Mouse (Mus musculus): Measurements from ENCODE around the gene Eri3. TPM values are rescaled to one million over a fixed set of nuclear protein-coding genes. Genes with fewer than 3 reads are reported as not detected.

The Eri3 gene
- polyA plus RNA-seq, 1 experiment from 2014 or later: 116 TPM

GRCm38 (mm10) chr4:117611814-117612213 is 61.6 kb downstream of the Eri3 start:
- WGBS: 90% methylated on average over 2 of the region's 2 CpGs
- Histone ChIP-seq H3K4me1 (0 out of 2 replicates have a peak, but pooled peaks cover 10% of the 10 kb centered on the region), H3K9me3 (no peaks in the 10 kb centered on the region), H3K27ac (no peak overlapping the region), H3K36me3 (replicated peaks) (peaks cover 94% of the 10 kb centered on the region), H3K27me3 (ENCODE audit: poor library complexity, severe bottlenecking) (no peaks in the 10 kb centered on the region), H3K4me3 (no peak overlapping the region)
- no peak for DNase-seq (ENCODE audit: extremely low spot score, low spot score)

- Histone ChIP-seq H3K27ac (no peak overlapping the region), H3K9me3 (no peaks in the 10 kb centered on the region), H3K36me3 (replicated peaks) (peaks cover 93% of the 10 kb centered on the region), H3K27me3 (ENCODE audit: poor library complexity, severe bottlenecking) (no peaks in the 10 kb centered on the region), H3K4me3 (no peak overlapping the region), H3K4me1 (0 out of 2 replicates have a peak, but pooled peaks cover 10% of the 10 kb centered on the region)
- DNase-seq (ENCODE audit: extremely low spot score, low spot score): no peak
- WGBS: 95% methylated on average over 5 of the region's 5 CpGs
These were observed 62.5 kb downstream of the Eri3 start for GRCm38 (mm10) chr4:117612713-117613112.

GRCm38 (mm10) chr4:117613153-117613773 is 63.1 kb downstream of the Eri3 start:
- WGBS: 94% methylated on average over 4 of the region's 4 CpGs
- Histone ChIP-seq H3K27me3 (ENCODE audit: poor library complexity, severe bottlenecking) (no peaks in the 10 kb centered on the region), H3K27ac (no peak overlapping the region), H3K4me1 (0 out of 2 replicates have a peak, but pooled peaks cover 9% of the 10 kb centered on the region), H3K4me3 (no peak overlapping the region), H3K9me3 (no peaks in the 10 kb centered on the region), H3K36me3 (replicated peaks) (peaks cover 88% of the 10 kb centered on the region)
- DNase-seq (ENCODE audit: extremely low spot score, low spot score): no peak

- H3K27ac ChIP-seq: no peak overlapping the region
- H3K9me3 ChIP-seq: no peaks in the 10 kb centered on the region
- H3K27me3 ChIP-seq (ENCODE audit: poor library complexity, severe bottlenecking): no peaks in the 10 kb centered on the region
- DNase-seq (ENCODE audit: extremely low spot score, low spot score): no peak
- H3K4me1 ChIP-seq: no peaks in the 10 kb centered on the region
- peaks cover 76% of the 10 kb centered on the region for H3K36me3 ChIP-seq (replicated peaks)
- WGBS: 94% methylated on average over 4 of the region's 4 CpGs
- no peak overlapping the region for H3K4me3 ChIP-seq
These were observed 66.4 kb downstream of the Eri3 start for GRCm38 (mm10) chr4:117616600-117616999.

GRCm38 (mm10) chr4:117622270-117622669 is 72.1 kb downstream of the Eri3 start:
- Histone ChIP-seq H3K36me3 (replicated peaks) (peaks cover 57% of the 10 kb centered on the region), H3K4me3 (no peak overlapping the region), H3K27me3 (ENCODE audit: poor library complexity, severe bottlenecking) (no peaks in the 10 kb centered on the region), H3K27ac (no peak overlapping the region), H3K9me3 (no peaks in the 10 kb centered on the region), H3K4me1 (peaks cover 15% of the 10 kb centered on the region)
- WGBS: 92% methylated on average over 5 of the region's 5 CpGs
- DNase-seq (ENCODE audit: extremely low spot score, low spot score): no peak

GRCm38 (mm10) chr4:117623025-117623424 is 72.9 kb downstream of the Eri3 start:
- peaks cover 15% of the 10 kb centered on the region for H3K4me1 ChIP-seq
- DNase-seq (ENCODE audit: extremely low spot score, low spot score): no peak
- H3K36me3 ChIP-seq (replicated peaks): peaks cover 58% of the 10 kb centered on the region
- H3K27ac ChIP-seq: no peak overlapping the region
- 85% methylated on average over 2 of the region's 2 CpGs for WGBS
- H3K4me3 ChIP-seq: no peak overlapping the region
- H3K9me3 ChIP-seq: no peaks in the 10 kb centered on the region
- no peaks in the 10 kb centered on the region for H3K27me3 ChIP-seq (ENCODE audit: poor library complexity, severe bottlenecking)

- 95% methylated on average over 5 of the region's 5 CpGs for WGBS
- Histone ChIP-seq H3K27me3 (ENCODE audit: poor library complexity, severe bottlenecking) (no peaks in the 10 kb centered on the region), H3K4me3 (no peak overlapping the region), H3K36me3 (replicated peaks) (peaks cover 55% of the 10 kb centered on the region), H3K9me3 (no peaks in the 10 kb centered on the region), H3K27ac (no peak overlapping the region), H3K4me1 (peaks cover 27% of the 10 kb centered on the region)
- DNase-seq (ENCODE audit: extremely low spot score, low spot score): no peak
These were observed 74.5 kb downstream of the Eri3 start for GRCm38 (mm10) chr4:117624660-117625059.

- Histone ChIP-seq H3K9me3 (peaks cover 4% of the 10 kb centered on the region; the same call in 1 of the 2 replicates), H3K4me1 (peaks cover 33% of the 10 kb centered on the region), H3K27me3 (ENCODE audit: poor library complexity, severe bottlenecking) (no peaks in the 10 kb centered on the region), H3K4me3 (no peak overlapping the region), H3K36me3 (replicated peaks) (peaks cover 50% of the 10 kb centered on the region), H3K27ac (no peak overlapping the region)
- DNase-seq (ENCODE audit: extremely low spot score, low spot score): no peak
- WGBS: 50% methylated on average over 1 of the region's 1 CpGs
These were observed 78.3 kb downstream of the Eri3 start for GRCm38 (mm10) chr4:117628464-117628863.

GRCm38 (mm10) chr4:117630053-117630670 is 80.0 kb downstream of the Eri3 start:
- Histone ChIP-seq H3K4me3 (no peak overlapping the region), H3K27me3 (ENCODE audit: poor library complexity, severe bottlenecking) (no peaks in the 10 kb centered on the region), H3K36me3 (replicated peaks) (peaks cover 62% of the 10 kb centered on the region), H3K4me1 (peaks cover 30% of the 10 kb centered on the region), H3K27ac (no peak overlapping the region), H3K9me3 (peaks cover 4% of the 10 kb centered on the region; the same call in 1 of the 2 replicates)
- DNase-seq (ENCODE audit: extremely low spot score, low spot score): no peak
- 83% methylated on average over 6 of the region's 6 CpGs for WGBS

GRCm38 (mm10) chr4:117633527-117633926 is 83.4 kb downstream of the Eri3 start:
- WGBS: 90% methylated on average over 5 of the region's 5 CpGs
- peaks cover 53% of the 10 kb centered on the region for H3K4me1 ChIP-seq
- H3K4me3 ChIP-seq: no peak overlapping the region
- no peak overlapping the region for H3K27ac ChIP-seq
- H3K27me3 ChIP-seq (ENCODE audit: poor library complexity, severe bottlenecking): no peaks in the 10 kb centered on the region
- H3K9me3 ChIP-seq: peaks cover 4% of the 10 kb centered on the region; the same call in 1 of the 2 replicates
- no peak for DNase-seq (ENCODE audit: extremely low spot score, low spot score)
- peaks cover 37% of the 10 kb centered on the region for H3K36me3 ChIP-seq (replicated peaks)

- no peak overlapping the region for H3K4me3 ChIP-seq
- peaks cover 37% of the 10 kb centered on the region for H3K36me3 ChIP-seq (replicated peaks)
- peaks cover 47% of the 10 kb centered on the region for H3K4me1 ChIP-seq
- WGBS: 90% methylated on average over 7 of the region's 7 CpGs
- H3K27ac ChIP-seq: no peak overlapping the region
- H3K27me3 ChIP-seq (ENCODE audit: poor library complexity, severe bottlenecking): 0 out of 2 replicates have a peak, but pooled peaks cover 3% of the 10 kb centered on the region
- no peak for DNase-seq (ENCODE audit: extremely low spot score, low spot score)
- peaks cover 4% of the 10 kb centered on the region; the same call in 1 of the 2 replicates for H3K9me3 ChIP-seq
These were observed 84.5 kb downstream of the Eri3 start for GRCm38 (mm10) chr4:117634642-117635041.

GRCm38 (mm10) chr4:117636152-117636551 is 86.0 kb downstream of the Eri3 start:
- DNase-seq (ENCODE audit: extremely low spot score, low spot score): no peak
- Histone ChIP-seq H3K36me3 (replicated peaks) (peaks cover 44% of the 10 kb centered on the region), H3K4me3 (no peak overlapping the region), H3K27ac (peak overlapping the region; percentile 35), H3K27me3 (ENCODE audit: poor library complexity, severe bottlenecking) (0 out of 2 replicates have a peak, but pooled peaks cover 3% of the 10 kb centered on the region), H3K4me1 (peaks cover 46% of the 10 kb centered on the region), H3K9me3 (peaks cover 4% of the 10 kb centered on the region; the same call in 1 of the 2 replicates)
- WGBS: 80% methylated on average over 4 of the region's 4 CpGs

Data from forebrain, embryonic 10.5 days (tissue).